Mouse (Mus musculus) right cerebral cortex, postnatal 14 days (tissue): ENCODE results near the gene Tbxa2r.

Source experiments
- DNase-seq: peaks from one replicate; pipeline ENCODE4 v3.0.0; 2022

The Tbxa2r gene

DNA sequence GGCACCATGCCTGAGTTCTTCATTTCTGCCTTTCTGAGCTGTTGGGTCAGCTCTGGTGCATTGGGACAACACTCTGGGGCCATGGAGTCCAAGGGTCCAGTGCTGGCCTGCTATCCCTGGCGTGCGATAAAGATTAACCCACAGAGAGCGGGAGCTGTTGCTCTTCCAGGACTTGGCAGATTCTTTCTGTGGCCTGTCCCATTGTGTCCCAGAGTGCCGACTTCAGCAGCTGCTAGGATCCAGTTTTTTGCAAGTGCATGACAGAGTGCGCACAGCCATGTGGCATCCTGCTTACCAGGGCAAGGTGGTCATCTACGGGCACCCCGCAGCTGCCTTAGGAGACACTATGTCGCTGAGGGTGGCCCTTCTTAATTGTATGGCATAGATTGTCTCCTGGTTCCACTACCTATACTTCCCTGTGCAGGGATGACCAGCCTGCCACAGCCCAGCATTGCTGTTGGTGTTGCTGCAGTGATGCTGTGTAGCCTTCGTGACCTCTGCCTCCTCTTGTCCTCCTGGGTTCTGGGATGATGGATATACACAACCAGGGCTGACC lies 28.1 kb upstream of the Tbxa2r start:
- no peak for DNase-seq

DNA sequence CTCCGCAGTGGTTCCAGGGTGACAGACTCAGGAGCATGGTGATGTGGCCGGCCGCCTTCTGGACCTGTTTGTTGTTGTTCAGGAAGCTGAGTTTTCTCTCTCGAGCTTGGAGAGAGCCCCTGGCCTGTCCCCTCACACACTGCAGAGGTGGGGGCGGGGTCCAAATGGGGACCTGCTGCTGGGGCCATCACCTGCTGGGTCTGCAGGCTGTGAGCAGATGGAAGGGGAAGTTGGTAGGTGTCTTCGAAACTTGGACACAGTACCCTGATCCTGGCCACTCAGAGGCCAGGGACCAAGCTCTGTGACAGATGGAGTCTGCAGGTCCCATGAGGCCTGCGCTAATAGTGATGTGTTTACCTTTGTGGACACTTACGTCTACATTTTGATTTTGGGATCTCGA lies 27.2 kb upstream of the Tbxa2r start:
- DNase-seq, result no peak

DNA sequence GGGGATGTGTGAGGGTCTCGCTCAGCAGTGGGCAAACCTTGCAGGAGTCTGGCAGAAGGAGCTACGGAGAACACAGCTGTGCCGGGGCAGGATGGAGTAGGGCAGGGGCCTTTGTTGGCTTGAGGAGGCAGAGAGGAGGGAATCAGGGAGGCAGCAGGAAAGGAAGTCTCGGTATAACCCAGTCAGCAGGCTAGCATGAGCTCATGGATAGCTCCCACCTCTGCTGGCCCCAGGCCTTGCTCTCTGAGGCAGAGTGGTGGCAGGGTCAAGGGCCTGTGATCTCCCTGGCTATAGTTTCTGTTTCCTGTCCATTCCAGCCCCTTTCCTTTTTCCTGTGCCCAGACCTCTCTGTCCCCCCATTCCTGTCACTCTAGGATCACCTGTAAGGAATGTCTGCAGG lies 26.2 kb upstream of the Tbxa2r start:
- no peak for DNase-seq

DNA sequence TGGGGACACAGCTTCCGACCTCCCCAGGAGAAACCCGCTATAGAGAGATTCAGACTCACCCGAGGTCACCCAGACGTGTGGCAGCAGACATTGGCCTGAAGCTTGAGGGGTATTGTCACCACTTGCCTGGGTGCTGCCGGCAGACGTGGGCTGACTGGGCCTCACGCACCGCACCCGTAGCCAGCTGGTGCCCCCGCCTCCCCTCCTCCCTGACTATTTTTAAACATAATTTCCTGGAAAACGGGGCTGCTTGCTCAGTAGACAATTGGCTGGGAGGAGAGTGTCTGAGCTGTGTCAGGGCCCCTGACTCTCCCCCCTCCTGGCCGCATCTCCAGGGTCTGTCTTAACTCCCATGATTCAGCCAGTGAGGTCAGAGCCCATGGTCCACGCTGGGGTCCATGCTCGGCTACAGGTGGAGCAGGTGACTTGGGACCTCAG lies 25.7 kb upstream of the Tbxa2r start:
- peak; percentile 62 for DNase-seq

DNA sequence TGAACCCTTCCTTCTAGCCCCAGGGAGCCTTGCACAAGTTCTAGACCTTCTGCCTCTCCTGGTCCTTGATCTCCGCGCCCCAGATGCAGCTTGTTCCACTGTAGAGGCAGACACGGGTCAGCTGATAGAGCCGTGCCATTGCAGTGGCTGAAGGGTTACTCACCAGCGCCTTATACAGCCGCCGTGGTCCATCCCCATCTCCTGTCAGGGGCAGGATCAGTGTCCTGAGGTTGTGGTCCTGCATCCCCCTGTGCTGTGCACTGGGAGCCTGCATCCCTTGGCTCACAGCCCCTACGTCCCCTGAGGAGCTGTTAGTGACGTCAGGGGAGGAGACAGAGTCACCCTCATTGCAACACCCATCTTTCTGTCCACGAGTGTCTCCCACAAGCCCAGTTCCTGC lies 25.3 kb upstream of the Tbxa2r start:
- no peak for DNase-seq

DNA sequence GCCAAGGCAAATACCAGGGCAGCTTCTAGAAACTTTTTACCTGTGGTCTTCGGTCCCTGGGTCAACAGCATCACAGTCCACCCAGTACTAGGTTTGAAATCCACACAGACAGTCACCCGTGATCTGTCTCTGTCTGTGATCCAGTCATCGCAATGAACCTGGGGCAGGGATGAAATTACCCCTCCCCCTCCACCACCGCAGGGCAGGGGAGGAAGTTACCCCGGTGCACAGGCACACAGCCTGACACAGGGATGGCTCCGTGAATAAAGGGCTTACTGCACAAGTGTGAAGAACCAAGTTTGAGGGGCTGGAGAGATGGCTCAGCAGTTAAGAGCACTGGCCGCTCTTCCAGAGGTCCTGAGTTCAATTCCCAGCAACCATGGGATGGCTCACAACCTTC lies 24.8 kb upstream of the Tbxa2r start:
- no peak for DNase-seq

DNA sequence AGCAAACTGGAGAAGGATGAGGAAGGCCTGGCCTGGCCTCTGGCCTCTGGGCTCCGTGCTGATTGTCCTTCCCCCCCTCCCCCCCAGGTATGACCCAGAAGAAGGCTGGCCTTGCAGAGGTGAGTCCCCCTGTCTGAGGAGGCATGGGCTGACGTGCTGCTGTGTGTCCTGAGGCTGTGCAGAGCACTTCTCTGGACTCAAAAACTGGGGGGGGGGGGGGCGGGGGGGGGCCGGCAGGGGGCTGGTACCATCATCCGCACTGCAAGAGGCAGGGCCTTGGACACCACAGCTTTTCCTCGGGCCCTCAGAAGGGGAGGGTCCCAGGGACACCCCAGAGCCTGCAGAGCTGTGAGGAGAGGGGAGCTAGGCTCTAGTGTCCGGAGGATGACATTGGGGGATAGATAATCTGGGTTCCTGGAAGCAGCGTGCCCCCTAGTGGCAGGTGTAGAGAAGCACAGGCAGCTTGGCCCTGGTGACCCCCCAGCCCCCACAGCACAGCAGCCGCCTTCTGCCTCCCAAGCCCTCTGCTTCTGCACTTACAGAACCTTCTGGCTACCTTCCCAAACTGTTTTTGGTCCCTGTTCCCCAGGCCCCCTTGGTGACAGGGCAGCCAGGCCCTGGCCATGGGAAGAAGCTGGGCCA lies 23.8 kb upstream of the Tbxa2r start:
- DNase-seq, result no peak

DNA sequence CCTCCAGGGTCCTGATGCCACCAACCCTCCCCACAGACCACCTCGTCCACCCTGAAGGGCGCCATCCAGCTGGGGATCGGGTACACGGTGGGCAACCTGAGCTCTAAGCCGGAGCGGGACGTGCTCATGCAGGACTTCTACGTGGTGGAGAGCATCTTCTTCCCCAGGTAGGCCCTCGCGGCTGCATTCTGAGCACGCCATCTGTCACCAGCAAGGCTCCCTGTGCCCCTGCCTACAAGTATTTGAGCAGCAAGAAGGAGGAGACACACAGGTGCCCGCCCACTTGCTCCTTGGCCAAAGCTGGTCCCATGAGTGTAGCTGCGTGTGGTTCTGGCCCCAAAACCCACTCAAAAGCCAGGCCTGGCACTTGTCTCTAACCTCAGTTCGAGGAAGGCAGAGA lies 22.9 kb upstream of the Tbxa2r start:
- no peak for DNase-seq

DNA sequence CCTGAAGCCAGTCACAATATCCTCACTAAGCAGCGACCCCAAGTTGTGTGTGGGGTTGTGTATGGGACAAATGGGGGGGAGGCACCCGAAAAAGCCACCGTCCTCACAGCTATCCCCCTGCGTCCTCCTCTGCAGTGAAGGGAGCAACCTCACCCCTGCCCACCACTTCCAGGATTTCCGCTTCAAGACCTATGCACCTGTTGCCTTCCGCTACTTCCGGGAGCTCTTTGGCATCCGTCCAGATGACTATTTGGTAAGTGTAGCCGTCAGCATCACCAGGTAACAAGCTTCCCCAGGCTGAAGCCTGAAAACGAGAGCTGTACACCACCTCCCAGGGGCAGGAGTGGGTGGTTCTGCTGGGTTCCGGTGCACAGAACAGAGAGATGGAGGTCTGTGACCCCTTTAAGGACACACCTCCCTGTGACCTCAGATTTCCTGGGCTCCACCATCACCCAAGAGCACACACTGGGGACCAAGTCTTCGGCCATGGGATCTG lies 22.3 kb upstream of the Tbxa2r start:
- DNase-seq, result no peak

DNA sequence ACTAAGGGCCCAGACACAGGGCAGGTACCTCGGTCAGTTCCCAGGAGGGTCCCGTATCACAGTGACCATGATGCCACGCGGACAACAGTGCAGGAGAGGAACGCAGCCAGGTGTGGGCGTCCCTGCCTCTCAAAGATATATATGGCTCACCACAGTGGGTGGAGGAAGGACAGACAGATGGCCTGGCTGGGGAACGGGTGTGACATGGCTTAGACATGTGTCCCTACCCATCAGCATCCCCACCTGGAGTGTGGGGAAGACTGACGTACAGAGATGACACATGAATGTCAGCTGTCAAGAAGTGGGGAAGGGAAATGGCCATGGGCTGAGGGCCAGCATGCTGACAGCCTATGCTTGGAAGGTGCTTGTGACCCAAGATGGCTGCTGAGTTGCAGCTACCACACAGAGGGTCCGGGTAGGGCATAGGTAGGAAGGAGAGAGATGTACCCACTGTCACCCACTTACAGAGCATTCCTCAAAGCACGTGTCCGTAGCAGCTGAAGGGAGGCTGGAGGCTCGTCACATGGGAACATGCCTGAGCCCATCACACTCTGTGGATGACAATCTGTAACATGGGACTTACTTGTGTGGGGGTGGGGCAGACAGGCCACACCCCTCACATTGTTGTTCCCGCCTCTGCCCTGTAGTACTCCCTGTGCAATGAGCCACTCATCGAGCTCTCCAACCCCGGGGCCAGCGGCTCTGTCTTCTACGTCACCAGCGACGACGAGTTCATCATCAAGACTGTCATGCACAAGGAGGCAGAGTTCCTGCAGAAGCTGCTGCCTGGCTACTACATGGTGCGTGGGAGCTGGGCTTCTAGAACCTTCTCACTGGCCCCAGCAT lies 21.5 kb upstream of the Tbxa2r start:
- DNase-seq, result no peak

DNA sequence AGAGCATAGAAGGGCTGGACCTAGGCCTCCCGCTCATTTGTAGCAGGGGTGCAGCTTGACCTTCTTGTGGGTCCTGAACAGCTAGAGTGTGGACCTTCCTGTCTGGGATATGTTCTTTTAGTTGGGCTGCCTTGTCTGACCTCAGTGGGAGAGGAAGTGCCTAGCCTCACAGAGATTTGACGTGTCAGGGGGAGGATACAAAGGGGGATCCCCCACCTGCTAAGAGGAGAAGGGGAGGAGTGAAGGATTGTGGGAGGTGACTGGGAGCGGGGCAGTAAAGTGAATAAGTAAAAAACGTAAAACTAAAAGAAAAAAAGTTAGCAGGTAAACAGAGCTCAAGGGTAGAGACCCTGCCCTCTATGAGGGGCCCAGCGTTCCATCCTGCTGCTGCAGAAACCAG lies 19.0 kb upstream of the Tbxa2r start:
- no peak for DNase-seq

DNA sequence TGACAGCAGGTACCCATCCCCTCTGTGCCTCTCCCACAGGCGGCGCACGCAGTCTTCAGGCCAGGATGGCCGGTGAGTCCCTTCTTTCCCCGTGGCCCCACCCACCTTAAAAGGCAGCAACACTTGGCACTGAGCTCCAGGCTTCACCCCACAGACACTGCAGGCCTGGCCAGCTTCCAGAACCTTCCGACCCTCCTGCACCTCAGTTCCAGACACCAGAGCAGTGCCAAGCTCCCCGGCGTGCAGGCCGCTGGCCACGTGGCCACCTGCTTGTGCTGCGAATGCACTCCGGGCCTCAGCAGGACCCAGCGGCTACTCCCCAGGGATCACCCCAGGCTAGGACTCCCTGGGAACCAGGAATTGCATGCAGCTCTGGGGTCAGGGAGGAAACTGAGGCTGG lies 14.9 kb upstream of the Tbxa2r start:
- DNase-seq, result no peak

DNA sequence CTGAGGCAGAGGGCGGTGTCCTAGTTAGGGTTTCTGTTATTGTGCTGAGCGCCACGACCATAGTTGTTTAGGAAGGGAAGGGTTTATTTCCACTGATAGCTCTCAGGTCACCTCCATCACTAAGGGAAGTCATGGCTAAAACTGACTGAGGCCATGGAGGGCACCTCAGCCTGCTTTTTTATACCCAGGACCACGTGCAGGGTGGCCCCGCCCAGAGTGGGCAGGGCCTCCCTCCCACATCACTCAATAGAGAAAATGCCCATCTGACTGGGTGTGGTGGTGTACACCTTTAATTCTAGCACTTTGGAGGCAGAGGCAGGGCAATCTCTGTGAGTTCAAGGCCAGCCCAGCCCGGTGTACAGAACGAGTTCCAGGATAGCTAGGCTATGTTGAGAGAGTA lies 14.3 kb upstream of the Tbxa2r start:
- no peak for DNase-seq

DNA sequence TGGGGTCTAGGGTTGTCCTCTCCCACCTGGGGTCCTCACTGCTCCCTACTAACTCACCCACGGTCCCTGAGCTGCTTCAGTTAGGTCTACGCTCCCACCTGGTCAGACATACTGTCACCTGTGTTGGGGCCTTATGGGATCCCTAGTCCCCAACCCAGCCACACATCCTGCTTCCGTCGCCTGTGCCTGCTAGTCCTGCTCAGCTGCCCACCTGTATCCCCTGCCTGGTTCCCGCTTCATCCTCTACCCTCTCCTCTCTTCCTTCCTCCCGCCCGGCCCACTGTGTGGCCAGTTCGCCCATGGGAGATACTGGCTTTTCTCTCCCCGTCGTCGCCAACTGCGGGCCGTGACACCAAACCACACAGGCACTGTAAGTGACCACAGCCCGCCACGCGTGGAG lies 12.9 kb upstream of the Tbxa2r start:
- no peak for DNase-seq

DNA sequence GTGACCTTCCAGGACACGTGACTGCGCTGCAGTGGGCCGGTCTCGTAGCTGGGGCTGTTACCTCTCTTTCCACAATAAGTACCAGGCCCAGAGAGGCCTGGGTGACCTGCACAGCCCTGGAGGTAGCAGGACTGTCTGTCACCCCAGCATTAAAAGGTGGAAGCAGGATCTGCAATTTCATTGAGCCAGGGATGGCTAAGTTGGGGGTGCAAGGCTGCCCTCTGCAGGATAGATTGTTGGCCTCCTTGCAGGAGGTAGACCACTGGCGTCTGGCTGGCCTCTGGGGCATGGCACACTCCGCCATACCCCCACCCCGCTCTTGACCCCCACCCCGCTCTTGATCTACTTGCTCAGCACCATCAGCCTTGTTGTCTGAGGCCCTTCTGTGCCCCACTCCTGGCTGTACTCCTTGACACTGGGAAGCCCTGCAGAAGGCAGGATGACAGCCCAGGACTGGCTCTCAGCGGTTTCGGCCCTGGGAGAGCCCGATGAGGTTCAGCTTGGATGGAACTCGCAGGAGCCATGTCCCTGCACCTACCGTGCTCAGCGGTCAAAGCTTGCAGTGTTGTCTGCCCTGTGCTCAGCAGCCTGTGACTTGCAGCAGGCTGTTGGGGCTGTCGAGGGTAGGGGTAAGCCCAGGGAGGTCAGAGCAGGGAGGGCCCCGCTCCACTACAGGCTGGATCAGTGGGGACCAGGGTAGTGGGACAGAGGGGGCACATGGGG lies 12.0 kb upstream of the Tbxa2r start:
- DNase-seq, result no peak

DNA sequence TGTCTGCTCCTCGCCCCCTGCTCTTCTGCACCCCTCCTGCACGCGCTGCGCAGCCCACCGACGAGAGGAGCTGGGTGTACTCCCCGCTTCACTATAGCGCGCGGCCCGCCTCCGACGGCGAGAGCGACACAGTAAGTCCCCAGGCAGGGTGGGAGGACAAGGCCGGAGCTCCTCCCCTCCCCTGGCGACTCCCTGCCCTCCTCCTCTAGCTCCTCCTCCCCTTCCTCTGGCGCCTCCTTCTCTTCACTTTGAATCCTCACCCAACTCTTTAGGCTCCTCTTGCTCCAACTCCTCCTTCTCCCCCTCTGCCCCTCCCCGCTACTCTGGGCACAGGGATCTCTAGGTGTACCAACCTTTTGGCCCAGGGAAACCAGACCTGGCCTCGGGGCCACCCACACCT lies 11.3 kb upstream of the Tbxa2r start:
- DNase-seq, result no peak

DNA sequence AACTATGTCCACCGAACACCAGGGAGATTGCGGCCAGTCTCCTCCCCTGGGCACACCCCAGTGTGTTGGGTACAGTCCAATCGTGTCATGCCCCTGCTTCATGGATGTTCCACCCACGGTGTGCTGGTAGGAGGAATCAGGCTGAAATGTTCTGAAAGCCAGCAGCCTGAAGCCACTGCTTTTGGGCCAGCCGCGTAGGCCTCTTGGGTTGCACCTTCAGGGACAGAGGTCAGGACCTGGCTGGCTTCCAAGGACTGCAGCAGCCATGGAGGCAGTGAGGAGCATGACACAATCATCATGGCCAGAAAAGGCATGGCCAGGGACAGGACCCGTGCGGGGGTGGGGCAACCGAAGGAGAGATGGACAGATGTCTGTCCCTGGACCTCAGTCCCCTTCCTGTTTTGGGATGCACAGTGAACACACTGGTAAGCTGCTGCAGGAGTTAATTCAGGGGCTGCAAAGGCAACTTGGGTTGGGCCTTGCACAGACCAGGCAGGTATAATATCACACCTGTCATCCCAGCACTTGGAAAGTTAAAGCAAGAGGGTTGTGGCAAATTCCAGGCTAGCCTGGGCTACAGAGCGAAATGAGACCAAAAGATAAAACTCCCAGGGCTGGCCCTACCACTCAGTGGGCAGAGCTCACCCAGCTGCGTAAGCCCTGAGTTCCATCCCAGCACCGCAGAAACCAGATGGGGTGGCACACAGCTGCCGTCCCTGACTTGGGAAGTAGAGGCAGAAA lies 9.8 kb upstream of the Tbxa2r start:
- peak; percentile 52 for DNase-seq

DNA sequence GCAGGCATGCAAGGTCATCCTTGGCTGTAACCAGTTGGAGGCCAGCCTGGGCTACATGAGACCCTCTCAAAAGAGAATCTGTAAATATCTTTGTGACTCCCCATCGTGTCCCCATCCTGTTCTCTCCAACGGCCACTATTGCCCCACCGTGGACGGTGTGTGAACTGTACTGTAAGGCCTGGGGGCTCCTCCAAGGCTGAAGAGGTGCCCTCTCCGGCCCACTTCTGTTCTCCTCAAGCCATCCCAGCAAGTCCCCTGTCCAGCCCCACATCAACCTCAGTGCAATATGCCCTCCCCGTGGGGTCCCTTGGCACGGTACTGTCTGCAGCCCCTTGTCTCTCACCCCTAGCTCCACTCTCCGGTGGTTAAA lies 9.2 kb upstream of the Tbxa2r start:
- no peak for DNase-seq

DNA sequence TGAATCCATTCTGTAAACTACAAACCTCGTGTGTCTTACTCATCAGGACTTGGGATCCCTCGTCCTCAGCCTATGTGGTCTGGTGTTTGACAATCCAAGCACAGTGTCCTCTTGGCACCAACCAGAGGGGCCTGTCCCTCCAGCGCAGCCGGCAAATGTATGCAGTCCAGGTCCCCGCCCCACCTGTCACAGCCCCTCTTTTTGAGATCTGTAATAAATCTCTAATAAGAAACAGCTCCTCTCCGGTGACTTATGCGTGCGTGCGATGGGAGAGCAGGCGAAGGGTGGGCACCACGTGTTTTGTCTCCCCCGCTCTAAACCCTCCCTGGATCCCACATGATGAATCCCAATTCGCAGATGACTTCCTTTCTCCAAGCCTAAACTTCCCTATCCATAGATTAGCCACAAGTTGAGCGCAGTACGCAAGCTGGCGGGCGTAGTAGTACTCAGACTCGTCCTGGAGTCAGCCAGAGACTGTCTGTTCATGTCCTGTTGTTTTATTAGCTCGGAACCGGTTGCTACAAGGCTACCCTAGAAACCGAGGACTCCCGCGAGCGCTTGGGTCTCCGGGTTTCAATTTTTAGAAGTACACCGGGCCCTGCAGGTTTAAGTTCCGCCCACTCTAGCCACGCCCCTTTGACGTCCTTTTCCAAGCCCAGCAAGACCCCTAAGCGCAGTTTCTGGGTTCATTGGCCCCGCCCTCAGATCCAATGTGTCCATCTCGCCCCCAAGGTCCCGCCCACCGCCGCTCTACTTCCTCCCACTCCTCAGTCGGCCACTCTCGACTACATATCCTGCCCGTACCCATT lies 8.6 kb upstream of the Tbxa2r start:
- no peak for DNase-seq

DNA sequence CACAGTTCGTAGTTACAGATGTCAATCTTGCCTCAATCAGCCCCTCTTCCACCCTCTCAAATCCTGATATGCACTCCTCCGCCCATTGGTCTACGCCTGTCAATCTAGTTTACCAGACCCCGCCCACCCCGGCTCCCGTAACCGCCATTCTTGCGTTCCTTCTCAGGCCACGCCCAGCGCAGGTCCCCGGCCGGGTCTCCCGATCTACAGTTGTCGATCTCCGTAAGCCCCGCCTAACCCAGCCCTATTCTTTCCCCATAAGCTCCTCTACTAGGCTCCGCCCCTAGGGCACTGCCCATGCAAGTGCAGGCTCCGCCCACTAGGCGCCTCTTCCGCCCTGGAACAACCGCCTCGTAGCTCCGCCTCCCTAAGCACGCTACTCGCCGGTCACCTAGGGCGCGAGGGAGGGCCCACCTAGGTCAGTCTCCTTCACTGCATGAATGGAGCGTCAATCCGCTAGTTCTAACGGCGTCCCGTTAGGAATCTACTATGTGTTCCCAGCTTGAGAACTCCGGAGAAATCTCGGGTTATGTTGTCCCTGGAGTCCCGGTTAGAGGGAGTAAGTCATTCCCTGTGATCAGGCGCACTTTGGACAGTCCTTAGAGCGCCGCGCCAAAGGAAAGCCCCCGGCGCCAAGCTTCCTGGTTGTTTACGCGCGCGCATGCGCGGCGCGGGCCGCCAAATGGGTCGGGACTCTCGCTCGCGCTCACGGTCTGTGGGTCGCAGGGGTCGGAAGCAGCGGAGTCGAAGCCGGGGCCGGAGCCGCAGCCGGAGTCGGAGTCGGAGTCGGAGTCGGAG lies 7.8 kb upstream of the Tbxa2r start, which contains the start of gene Cactin:
Gene Cactin, plus strand, starts transcription at position 554 of the 798 bp plus-strand sequence.
- DNase-seq, result peak; percentile 99

DNA sequence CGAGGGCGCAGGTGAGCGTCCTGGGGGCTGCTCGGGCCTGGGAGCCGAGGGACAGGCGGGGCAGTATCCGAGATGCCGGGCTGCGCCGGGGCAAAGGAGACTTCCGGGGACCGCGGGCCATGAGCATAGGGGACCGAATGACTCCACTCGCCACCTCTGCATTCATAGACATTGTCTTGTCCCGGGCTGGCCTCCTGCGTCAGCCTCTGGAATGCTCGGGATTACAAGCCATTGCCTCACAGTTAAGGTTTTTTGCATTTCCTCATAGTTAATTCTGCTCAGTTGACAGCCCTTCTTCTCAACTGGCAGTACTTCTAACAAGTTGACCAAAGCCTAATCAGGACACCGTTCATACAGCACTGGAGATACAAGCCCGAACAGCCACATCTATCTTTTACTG lies 7.1 kb upstream of the Tbxa2r start:
- no peak for DNase-seq
